Mouse (Mus musculus): Measurements from ENCODE around the gene Syde2.

DNA sequence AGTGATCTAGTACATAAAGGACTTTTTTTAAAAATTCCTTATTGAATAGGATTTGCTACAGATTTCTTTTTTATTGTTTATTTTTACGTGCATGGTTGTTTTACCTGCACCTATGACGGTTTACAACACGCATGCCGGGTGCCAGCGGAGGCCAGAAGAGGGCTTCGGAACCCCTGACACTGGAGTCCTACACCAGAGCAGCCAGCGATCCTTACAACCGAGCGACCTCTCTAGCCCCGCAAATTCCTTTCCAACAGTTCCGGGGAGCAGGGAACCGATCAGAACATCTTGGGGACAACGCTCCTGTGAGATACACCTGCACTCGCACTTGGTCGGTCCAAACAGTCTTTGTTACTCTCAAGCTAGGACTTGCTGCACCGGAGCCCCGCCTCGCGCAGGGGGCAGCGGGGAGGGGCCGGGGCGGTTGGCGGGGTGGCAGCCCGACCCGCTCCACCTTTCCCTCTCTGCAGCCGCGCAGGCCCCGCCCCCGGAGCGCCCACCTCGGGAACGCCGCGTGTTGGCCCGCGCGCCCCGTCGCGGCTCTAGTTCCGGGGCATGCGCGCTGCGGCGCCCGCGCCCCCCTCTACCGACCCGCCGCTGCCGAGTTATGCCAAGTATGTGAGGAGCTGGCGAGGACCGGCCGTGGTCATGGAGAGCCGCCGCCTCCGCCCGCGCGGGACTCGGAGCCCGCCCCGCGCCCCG lies at the start of gene Syde2:
- TF ChIP-seq CTCF (IDR thresholded peaks at IDR 0.05; ENCODE audit: low read depth): no peak
- no peak for TF ChIP-seq EP300 (IDR thresholded peaks at IDR 0.05; ENCODE audit: low read depth)
